Mouse (Mus musculus): ENCODE measurements at regions not wholly inside any gene's neighbourhood (a gene's known extent, or its start where the extent isn't known, plus 50 kb on each side); places are given as distances from the start of the nearest gene placed in this dataset.
"Not testable (repeated sequence)": the region's sequence is repeated elsewhere in the genome, so short reads cannot be mapped to it uniquely, and the experiment has no call there.

- DNase-seq (ENCODE audit: extremely low read depth, low read depth, low spot score), result no peak
Measured at GRCm38 (mm10) chr14:68806646-68807045, 487.5 kb downstream of the Synb start.

- DNase-seq (ENCODE audit: extremely low read depth, low read depth, low spot score), result no peak
Measured at GRCm38 (mm10) chr14:68784395-68784794, 509.7 kb downstream of the Synb start.

- DNase-seq (ENCODE audit: extremely low read depth, low read depth, low spot score), result no peak
Measured at GRCm38 (mm10) chr14:68783216-68783615, 510.9 kb downstream of the Synb start.

GRCm38 (mm10) chr14:68770411-68770810 lies 523.7 kb downstream of the Synb start:
- no peak for DNase-seq (ENCODE audit: extremely low read depth, low read depth, low spot score)

- no peak for DNase-seq (ENCODE audit: extremely low read depth, low read depth, low spot score)
Measured at GRCm38 (mm10) chr14:68762916-68763315, 531.2 kb downstream of the Synb start.

- no peak for DNase-seq (ENCODE audit: extremely low read depth, low read depth, low spot score)
Measured at GRCm38 (mm10) chr14:68744661-68745060, 549.4 kb downstream of the Synb start.

- DNase-seq (ENCODE audit: extremely low read depth, low read depth, low spot score), result no peak
Measured at GRCm38 (mm10) chr14:68738474-68738873, 555.6 kb downstream of the Synb start.

GRCm38 (mm10) chr14:68735756-68736155 lies 558.3 kb downstream of the Synb start:
- DNase-seq (ENCODE audit: extremely low read depth, low read depth, low spot score), result not testable (repeated sequence)

GRCm38 (mm10) chr14:68721156-68721555 lies 572.9 kb downstream of the Synb start:
- DNase-seq (ENCODE audit: extremely low read depth, low read depth, low spot score), result no peak

- DNase-seq (ENCODE audit: extremely low read depth, low read depth, low spot score), result no peak
Measured at GRCm38 (mm10) chr14:68719429-68720160, 574.5 kb downstream of the Synb start.

- no peak for DNase-seq (ENCODE audit: extremely low read depth, low read depth, low spot score)
Measured at GRCm38 (mm10) chr14:68718846-68719245, 575.3 kb downstream of the Synb start.
